Mouse (Mus musculus) heart, embryonic 14.5 days (tissue): ENCODE results near the gene Rxfp4. TPM values are rescaled to one million over a fixed set of nuclear protein-coding genes. Genes with fewer than 3 reads are reported as not detected.
A peak's percentile ranks its signal among the peaks of the same experiment; 100 is the strongest.

ENCODE experiments used
- ATAC-seq: fragments of 200-750 bp; cut with Nextera tagmentation; 2 replicates; pipeline ENCODE4 v1.8.0; 2017; ENCODE audit warnings: low read depth, moderate TSS enrichment; ENCODE audit not compliant: insufficient number of reproducible peaks, insufficient read depth, low FRiP score
- H3K27ac ChIP-seq, 2 experiments: fragments of 200-500 bp in 1 of 2; fragments of 300-500 bp in 1 of 2; sonication (generic) in 1 of 2; replicated peaks in 1 of 2; 2 replicates each; pipeline ENCODE4 v1.5.1; 2012 to 2014; ENCODE audit warnings: low read depth in 2 of 2, low read length in 2 of 2, control low read depth in 1 of 2, mild to moderate bottlenecking in 1 of 2, mixed read lengths in 1 of 2; ENCODE audit not compliant: control insufficient read depth in 1 of 2, insufficient read depth in 1 of 2
- H3K27me3 ChIP-seq: fragments of 300-500 bp; sonication (generic); 2 replicates; pipeline ENCODE4 v1.6.1; 2014; ENCODE audit warnings: mild to moderate bottlenecking, low read length, control low read depth; ENCODE audit not compliant: control insufficient read depth, insufficient read depth
- H3K36me3 ChIP-seq: fragments of 300-500 bp; sonication (generic); 2 replicates; pipeline ENCODE4 v1.6.1; 2014; ENCODE audit warnings: mild to moderate bottlenecking, control low read depth, low read length, mixed read lengths; ENCODE audit not compliant: control insufficient read depth, insufficient read depth
- H3K4me1 ChIP-seq, 2 experiments: fragments of 200-500 bp in 1 of 2; fragments of 300-500 bp in 1 of 2; sonication (generic) in 1 of 2; 2 replicates each; pipeline ENCODE4 v1.6.1; 2012 to 2014; ENCODE audit warnings: low read length in 2 of 2, control low read depth in 1 of 2, mixed read lengths in 1 of 2; ENCODE audit not compliant: control insufficient read depth in 2 of 2, insufficient read depth in 2 of 2
- H3K4me2 ChIP-seq: fragments of 300-500 bp; sonication (generic); 2 replicates; pipeline ENCODE4 v1.6.1; 2014; ENCODE audit warnings: mild to moderate bottlenecking, low read length
- H3K4me3 ChIP-seq, 2 experiments: fragments of 200-500 bp in 1 of 2; fragments of 300-500 bp in 1 of 2; sonication (generic) in 1 of 2; 2 replicates each; pipeline ENCODE4 v1.5.1; 2012 to 2014; ENCODE audit warnings: low read length in 2 of 2, mild to moderate bottlenecking in 2 of 2, control low read depth in 1 of 2, low read depth in 1 of 2, moderate library complexity in 1 of 2; ENCODE audit not compliant: control insufficient read depth in 1 of 2, insufficient read depth in 1 of 2
- H3K9ac ChIP-seq: fragments of 300-500 bp; sonication (generic); 2 replicates; pipeline ENCODE4 v1.6.1; 2014; ENCODE audit warnings: mild to moderate bottlenecking, low read length
- H3K9me3 ChIP-seq: fragments of 300-500 bp; sonication (generic); 2 replicates; pipeline ENCODE4 v1.6.1; 2016; ENCODE audit warnings: low read length, control low read depth; ENCODE audit not compliant: control insufficient read depth
- WGBS: fragments of 180-500 bp; shearing (Covaris S2); extraction: QIAGEN DNeasy Blood & Tissue Kit; methylation state at CpG from one replicate; pipeline ENCODE4 v1.1.7; 2014; 5-methylcytosine and 5-hydroxymethylcytosine counted together
- polyA plus RNA-seq: library from polyadenylated mRNA; unstranded; fragments of >200 nt; fragmentation: Nextera tagmentation; extraction: Ambion mirVana; gene quantifications from 2 replicates; pipeline ENCODE4 v1.2.1, GENCODE M21; 2014

The Rxfp4 gene
- polyA plus RNA-seq, 1 experiment from 2014 or later = not detected

DNA sequence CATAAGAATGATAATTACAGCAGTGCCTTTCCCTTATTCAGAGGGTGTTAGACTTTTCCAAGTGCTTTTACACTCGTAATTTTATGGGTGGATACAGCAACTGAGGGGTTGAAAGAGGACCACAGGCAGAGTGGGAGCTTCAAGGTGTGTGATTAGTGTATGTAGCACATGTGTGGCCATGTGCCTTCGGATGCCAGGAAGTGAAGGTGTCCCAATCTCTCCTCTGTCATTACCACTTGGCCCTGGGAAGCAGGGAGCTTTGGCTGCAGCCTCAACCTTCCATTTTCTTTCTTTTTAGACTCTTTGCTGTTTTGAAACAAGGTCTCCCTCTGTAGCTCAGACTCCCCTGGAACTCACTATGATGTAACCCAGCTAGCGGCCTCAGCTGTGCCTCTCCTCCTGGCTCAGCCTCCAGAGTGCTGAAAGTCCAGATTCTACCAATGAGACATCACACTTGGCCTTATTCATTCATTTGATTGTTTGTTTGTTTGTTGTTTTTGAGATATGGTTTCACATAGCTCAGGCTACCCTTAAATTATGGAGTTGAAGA, 35.9 kb downstream of the Rxfp4 start:
- Histone ChIP-seq H3K4me1 (peaks cover 41 to 55% of the 10 kb centered on the region in 2 experiments), H3K27me3 (no peaks in the 10 kb centered on the region), H3K36me3 (no peaks in the 10 kb centered on the region), H3K4me2 (peak overlapping the region; percentile 44), H3K27ac (peak overlapping the region; percentile 29 to 71; a peak in 2 of 4 replicates), H3K9me3 (no peaks in the 10 kb centered on the region), H3K9ac (peak overlapping the region; percentile 12; the same call in 1 of the 2 replicates), H3K4me3 (peak overlapping the region; percentile 8 to 19)
- WGBS = 73% methylated on average over 3 of the region's 3 CpGs
- no peak for ATAC-seq

DNA sequence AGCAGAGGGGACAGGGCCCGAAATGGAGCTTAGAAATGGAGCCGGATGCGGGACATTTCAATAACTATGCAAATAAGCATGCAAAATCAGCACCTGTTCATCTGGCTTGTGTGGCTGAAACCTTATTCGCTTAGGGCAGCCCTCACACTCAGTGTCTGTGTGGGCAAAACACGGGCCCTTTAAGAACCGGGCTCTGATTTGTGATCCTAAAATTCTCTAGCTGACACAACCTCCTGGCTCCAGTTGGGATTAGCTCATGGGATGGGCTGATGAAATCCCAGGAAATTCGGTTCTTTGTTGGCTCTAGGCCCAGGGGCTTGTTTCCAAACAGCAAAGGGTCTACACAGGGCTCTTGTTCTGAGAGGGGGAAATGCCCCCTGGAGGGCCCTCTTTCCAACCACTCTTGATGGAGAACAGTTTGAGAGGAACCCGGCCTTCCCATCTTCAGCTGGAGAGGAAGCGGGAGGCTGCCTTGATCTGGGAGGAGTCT, 37.0 kb downstream of the Rxfp4 start:
- Histone ChIP-seq H3K36me3 (no peaks in the 10 kb centered on the region), H3K27me3 (no peaks in the 10 kb centered on the region), H3K9me3 (no peaks in the 10 kb centered on the region), H3K27ac (peak overlapping the region; percentile 64 to 71), H3K4me3 (peak overlapping the region in 1 of 2 experiments; percentile 8; a peak in 1 of 4 replicates), H3K4me1 (peaks cover 41 to 55% of the 10 kb centered on the region in 2 experiments), H3K9ac (peak overlapping the region; percentile 60), H3K4me2 (peak overlapping the region; percentile 44)
- 50% methylated on average over 9 of the region's 9 CpGs for WGBS
- ATAC-seq = 0 out of 2 replicates have a peak, but pooled peaks have one; percentile 35

DNA sequence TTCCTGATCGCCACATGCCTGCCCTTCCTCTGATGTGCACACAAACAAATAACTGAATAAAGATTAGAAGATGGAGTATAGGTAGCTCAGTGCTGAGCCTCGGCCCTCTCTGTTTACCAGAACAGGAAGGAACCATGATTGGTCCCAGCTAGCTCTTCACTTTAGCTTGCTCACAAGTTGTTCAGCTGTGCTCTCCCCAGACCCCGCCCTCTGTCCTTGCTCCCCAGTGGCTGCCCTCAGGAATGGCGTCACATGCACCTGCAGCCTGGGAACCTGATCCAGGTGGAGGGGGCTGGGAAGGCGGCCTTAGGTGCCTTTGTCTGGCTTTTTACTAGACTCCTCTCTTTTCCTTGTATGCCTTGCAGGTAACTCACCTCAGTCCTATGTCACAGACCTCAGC, 37.8 kb downstream of the Rxfp4 start:
- WGBS = 79% methylated on average over 5 of the region's 5 CpGs
- H3K4me2 ChIP-seq = no peak overlapping the region

DNA sequence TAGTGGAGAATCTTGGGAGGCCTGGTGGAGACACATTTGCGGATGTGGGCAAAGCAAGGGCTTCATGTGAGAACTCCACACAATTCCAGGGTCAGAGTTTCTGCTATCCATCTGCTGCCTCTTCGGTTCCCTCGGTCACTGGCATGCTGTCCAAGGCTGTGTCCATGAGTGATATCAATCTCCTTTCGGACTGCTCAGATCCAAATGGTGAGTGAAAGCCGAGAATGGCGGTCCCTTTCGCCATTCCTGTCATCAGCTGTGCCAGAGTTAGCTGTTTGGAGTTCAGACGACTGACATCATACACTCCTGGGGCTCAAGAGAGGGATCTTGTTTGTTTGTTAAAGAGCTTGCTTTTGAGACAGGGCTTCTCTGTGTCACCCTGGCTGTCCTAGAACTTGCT, 38.5 kb downstream of the Rxfp4 start:
- Histone ChIP-seq H3K4me1 (peaks cover 32 to 45% of the 10 kb centered on the region in 2 experiments), H3K36me3 (no peaks in the 10 kb centered on the region)

More for the DNA sequence above, 37.8 kb downstream of the Rxfp4 start:
- no peaks in the 10 kb centered on the region for H3K36me3 ChIP-seq
- no peak overlapping the region for H3K4me3 ChIP-seq
- peaks cover 39 to 51% of the 10 kb centered on the region in 2 experiments for H3K4me1 ChIP-seq
- no peak for ATAC-seq
- peak overlapping the region in 1 of 2 experiments; percentile 71; a peak in 2 of 4 replicates for H3K27ac ChIP-seq
- no peaks in the 10 kb centered on the region for H3K27me3 ChIP-seq
- no peak overlapping the region for H3K9ac ChIP-seq
- H3K9me3 ChIP-seq = no peaks in the 10 kb centered on the region

DNA sequence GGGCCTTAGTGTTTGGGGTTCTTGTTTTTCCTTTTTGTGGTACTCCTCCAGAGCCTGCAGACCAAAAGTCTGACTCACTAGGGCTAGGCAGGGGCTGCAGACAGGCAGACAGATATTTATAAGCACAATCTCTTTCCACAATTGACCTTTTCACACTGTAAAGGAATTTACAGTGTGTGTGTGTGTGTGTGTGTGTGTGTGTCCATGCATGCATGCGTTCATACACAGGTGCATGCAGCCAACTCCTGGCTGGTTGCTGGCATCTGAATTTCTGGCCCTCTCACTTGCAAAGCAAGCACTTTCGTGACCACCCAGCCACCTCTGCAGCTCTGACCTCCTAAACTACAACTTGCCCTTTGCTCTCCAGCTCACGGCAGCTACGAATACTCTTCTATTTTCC, 43.9 kb downstream of the Rxfp4 start:
- Histone ChIP-seq H3K36me3 (no peaks in the 10 kb centered on the region), H3K4me2 (no peak overlapping the region), H3K27ac (no peak overlapping the region), H3K9me3 (no peaks in the 10 kb centered on the region), H3K4me1 (peaks cover 9 to 24% of the 10 kb centered on the region in 2 experiments), H3K9ac (no peak overlapping the region), H3K4me3 (no peak overlapping the region), H3K27me3 (0 out of 2 replicates have a peak, but pooled peaks cover 5% of the 10 kb centered on the region)
- 55% methylated on average over 4 of the region's 4 CpGs for WGBS
- no peak for ATAC-seq

More for the DNA sequence above, 38.5 kb downstream of the Rxfp4 start:
- Histone ChIP-seq H3K9ac (no peak overlapping the region), H3K4me3 (no peak overlapping the region), H3K27me3 (no peaks in the 10 kb centered on the region), H3K9me3 (no peaks in the 10 kb centered on the region), H3K4me2 (no peak overlapping the region), H3K27ac (no peak overlapping the region)
- WGBS = 50% methylated on average over 8 of the region's 8 CpGs
- no peak for ATAC-seq

DNA sequence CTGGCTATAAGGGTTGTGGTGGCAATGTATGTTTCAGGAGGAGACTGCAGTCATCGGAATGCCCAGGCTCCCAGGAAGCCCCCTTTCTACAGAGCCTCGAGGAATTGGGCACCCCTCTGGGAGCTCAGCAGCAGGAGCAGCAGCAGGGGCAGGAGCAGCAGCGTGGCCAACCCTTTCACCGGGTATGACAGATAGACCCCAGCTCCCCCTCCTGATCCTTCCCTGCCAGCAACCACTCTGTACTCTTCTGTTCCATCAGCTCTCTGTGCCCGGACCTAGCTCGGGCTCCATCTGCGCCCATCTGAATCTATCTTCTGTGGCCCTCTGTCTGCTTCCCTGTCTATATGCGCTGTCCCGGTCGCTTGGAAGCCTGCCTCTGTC, 45.2 kb downstream of the Rxfp4 start:
- Histone ChIP-seq H3K9me3 (no peaks in the 10 kb centered on the region), H3K9ac (peak overlapping the region; percentile 68), H3K27ac (no peak overlapping the region), H3K4me1 (peaks cover 9 to 31% of the 10 kb centered on the region in 2 experiments), H3K36me3 (no peaks in the 10 kb centered on the region), H3K27me3 (0 out of 2 replicates have a peak, but pooled peaks cover 5% of the 10 kb centered on the region), H3K4me3 (peak overlapping the region; percentile 24 to 33), H3K4me2 (peak overlapping the region; percentile 81)
- no peak for ATAC-seq
- WGBS = 22% methylated on average over 10 of the region's 10 CpGs

DNA sequence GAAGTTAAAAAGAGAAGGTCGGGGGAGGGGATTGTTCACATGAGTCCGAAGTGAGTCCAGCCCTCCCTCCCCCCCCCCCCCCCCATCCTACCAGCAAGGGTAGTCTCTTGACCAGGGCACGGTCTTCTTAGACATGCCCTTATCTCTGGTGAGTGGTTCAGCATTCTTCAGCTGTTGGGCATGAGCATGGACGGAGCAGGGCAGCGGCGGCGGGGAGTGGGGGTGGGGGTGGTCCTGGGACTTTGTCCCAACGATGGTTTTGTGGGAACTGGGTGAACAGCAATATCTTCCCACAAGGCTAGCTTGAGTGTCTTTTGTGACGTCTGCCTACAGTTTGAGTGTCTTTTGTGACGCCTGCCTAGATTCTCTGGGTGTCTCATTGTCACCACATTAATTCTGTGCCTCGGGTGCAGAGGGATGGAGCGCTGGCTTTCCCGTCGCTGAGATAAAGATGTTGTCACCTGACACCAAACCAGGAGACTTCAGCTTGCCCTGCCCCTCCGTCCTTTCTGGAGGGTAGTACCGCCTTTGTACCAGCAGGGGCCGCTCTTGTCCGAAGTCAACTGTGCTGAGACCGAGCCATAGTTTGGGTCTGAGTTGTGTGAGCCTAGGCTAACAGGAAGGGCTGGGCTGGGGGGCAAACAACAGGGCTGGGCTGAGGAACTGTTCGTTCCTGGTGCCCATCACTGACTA, 45.7 kb downstream of the Rxfp4 start:
- Histone ChIP-seq H3K36me3 (no peaks in the 10 kb centered on the region), H3K9ac (peak overlapping the region; percentile 68), H3K27ac (peak overlapping the region in 1 of 2 experiments; percentile 12; a peak in 1 of 4 replicates), H3K9me3 (no peaks in the 10 kb centered on the region), H3K4me2 (peak overlapping the region; percentile 81), H3K27me3 (0 out of 2 replicates have a peak, but pooled peaks cover 5% of the 10 kb centered on the region), H3K4me3 (peak overlapping the region; percentile 27 to 33), H3K4me1 (peaks cover 9 to 31% of the 10 kb centered on the region in 2 experiments)
- peak; percentile 80 for ATAC-seq
- under 1% methylated on average over 20 of the region's 20 CpGs for whole genome bisulfite sequencing
